Mouse (Mus musculus): ENCODE results near the gene Rpsa. TPM values are rescaled to one million over a fixed set of nuclear protein-coding genes. Genes with fewer than 3 reads are reported as not detected.
A peak's percentile ranks its signal among the peaks of the same experiment; 100 is the strongest.

The Rpsa gene
- total RNA-seq, 2 experiments from 2014 or later, result 505 to 517 TPM

DNA sequence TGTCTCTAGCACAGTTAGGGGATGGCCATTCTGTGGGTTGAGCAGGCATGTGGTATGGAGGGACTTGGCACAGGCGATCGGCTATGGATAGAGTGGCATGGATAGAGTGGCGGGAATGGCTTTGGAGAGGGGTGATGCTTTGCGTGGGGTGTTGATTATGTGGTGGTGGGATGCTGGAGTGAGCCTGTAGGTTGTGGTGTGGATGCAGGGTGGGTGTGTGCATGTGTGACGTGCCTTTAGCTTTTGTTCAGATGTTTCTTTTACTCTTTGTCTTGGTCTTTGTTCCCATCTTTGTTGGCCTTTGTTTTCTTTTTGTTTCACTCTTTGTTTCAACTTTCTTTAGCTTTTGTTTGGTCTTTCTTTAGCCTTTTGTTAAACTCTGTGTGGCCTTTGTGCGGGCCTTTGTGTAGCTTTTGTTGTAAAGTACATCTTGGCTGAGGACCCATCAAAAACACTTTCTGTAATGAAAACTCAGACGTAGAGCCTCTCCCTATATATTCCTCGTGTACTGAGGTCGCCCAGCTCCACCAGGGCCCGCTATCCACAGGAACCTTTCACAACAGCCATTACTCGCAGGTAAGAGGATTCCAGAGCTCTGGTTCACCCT, 21.8 kb downstream of the Rpsa start, which contains the start of gene Mobp:
Gene Mobp (plus strand): TSS at position 486 of the 607 bp plus-strand sequence.
- no peak for DNase-seq (ENCODE audit: low spot score in 2 of 2)
- intact Hi-C loops (cut with DNase I), result no loop called here

DNA sequence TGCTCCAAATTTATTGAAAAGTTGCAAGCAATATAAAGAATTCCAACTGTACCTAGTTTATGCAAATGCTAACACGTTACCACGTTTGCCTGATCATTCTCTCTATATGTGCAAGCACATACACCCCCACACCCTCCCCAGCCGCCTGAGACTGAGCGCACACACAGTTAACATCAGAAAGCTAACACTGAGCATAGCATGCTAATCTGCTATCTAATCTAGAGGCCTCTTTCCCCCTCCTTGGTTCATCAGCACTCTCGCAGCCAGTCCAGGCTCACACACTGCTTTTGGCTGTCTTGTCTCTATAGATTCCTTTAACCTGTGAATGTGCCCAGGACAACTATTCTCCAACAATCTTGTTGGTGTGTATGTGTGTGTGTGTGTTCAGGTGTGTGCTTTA, 23.7 kb downstream of the Rpsa start:
- no peak for DNase-seq (ENCODE audit: low spot score in 2 of 2)
- intact Hi-C loops (cut with DNase I), result no loop called here

DNA sequence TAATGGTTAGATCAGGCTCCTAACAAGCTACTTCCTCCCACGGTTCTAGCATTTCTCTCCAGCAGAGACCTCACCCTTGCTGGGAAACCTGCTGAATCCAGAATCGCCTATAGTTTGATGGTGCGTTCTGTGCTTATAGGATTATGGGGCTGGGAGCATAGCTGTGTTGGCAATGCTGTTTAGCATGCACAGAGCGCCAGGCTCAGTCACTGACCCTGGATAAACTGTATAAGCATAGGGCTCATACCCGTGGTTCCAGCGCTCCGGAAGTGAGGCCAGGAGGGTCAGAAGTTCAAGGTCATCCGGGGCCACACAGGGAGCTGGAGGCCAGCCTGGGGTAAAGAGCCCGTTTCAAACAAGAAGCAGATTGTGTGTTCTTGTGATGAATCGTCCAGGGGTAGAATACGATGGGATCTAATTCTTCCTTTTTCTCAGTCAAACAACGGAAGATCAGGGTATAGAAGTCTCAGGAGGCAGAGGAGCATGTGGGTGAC, 24.5 kb downstream of the Rpsa start:
- DNase-seq (ENCODE audit: low spot score in 2 of 2), result no peak
- intact Hi-C loops (cut with DNase I), result no loop called here

DNA sequence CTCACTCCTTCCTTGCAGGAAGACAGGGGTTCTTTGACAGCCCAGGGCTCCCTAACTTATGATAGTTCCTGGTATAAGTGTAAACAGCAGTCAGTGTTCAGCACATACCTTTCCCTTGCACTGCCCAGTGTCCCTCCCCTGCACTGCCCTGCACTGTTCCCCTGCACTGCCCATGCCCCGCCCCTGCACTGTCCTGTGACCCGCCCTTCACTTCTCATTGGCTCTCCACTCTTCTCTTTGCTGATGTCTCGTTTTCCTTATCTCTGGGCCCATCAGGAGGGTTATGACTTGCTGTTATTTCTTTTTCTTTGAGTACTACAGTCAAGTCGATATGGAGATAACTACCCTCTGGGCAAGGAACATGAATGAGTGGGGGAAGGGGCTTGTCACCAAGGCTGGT, 30.6 kb downstream of the Rpsa start:
- no peak for DNase-seq (ENCODE audit: low spot score in 2 of 2)
- intact Hi-C loops (cut with DNase I), result no loop called here

DNA sequence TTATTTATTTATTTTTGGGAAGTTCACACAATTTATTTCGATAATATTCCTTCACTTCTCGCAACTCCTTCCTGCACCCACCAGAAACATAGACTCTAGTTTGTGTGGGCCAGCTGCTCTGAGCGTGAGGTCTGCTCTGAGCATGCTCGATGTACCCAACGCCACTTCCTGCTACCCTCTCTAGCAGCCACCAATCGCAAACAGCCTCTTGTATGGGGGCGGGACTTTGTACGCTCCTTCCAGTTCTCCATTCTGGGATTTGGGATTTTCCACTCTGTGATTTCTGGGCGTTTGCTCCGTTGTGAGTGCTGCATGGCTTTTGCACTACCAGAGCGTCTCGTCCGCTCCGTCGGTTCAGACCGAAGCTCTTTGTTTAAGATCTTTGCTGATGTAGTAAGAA, 36.4 kb downstream of the Rpsa start:
- intact Hi-C loops (cut with DNase I), result no loop called here
- no peak for DNase-seq (ENCODE audit: low spot score in 2 of 2)

DNA sequence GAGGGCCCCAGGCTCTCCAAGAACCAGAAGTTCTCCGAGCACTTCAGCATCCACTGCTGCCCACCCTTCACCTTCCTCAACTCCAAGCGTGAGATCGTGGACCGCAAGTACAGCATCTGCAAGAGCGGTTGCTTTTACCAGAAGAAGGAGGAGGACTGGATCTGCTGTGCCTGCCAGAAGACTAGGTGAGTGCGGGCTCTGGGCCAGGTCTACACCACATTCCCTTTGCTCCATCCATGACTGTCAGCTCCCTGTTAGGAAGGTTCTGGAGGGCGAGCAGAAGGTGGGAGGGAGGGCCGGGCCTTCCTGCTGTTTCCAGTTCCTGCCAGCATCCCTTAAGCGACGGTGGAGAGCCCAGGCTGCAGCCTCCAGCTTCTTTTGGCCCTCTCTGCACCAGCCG, 40.3 kb downstream of the Rpsa start:
- no peak for DNase-seq (ENCODE audit: low spot score in 2 of 2)
- intact Hi-C loops (cut with DNase I), result no loop called here

DNA sequence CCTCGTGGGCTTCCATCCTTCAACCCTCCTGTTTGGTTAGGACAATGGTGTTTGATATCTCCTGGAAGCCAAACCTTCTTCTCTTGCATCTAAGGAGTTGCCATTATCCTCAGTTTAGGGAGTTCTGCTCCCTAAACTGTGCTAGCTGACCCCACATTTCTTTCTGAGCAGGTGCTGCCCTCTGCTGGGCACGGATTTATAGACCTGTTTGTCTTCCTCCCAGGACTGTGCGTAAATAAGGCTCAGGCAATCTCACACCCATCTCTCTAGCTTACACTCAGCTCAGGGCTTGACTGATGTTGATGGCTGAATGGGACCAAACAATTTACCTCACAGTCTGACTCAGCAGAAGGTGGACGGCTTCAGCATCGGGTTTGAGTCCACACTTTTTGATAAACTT, 43.8 kb downstream of the Rpsa start:
- DNase-seq (ENCODE audit: low spot score in 2 of 2), result peak; percentile 58 to 72
- intact Hi-C loops (cut with DNase I), result loop anchor here (1.0 kb wide), 1 partner anchor 31 kb away; no protein-coding TSS in a partner anchor

DNA sequence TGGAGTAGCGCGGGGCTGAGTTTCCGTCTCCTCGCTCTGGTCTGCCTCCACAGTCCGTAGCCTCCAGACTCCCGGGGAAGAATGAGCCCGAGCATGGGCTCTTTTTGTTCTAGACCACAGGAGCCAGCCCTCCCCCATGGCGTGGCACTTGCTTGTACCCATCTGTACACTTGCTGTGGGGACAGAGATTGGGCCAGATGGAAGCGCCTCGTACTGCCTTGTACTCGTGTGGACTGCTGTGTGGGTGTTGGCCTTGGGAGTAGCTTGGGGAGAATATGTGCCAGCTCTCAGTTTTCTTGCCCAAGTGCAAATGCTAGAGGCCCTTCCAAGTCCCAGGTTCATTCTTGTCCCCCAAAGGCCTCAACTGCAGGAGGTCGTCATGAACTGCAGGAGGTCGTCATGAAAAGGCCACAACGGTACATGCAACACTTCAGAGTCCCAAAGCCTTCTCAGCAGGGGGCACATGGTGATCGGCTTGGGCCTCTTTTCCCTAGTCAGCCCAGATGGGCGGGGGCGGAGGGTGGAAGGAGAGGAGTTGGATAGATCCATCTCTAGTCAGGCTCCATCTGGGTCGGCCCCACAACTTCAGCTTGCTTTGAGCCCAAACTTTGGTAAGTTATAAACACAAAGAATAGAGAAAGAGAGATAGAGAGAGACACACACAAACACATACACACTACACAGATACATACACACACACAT, 47.1 kb downstream of the Rpsa start:
- peak; percentile 36 to 58 for DNase-seq (ENCODE audit: low spot score in 2 of 2)
- intact Hi-C loops (cut with DNase I), result no loop called here

DNA sequence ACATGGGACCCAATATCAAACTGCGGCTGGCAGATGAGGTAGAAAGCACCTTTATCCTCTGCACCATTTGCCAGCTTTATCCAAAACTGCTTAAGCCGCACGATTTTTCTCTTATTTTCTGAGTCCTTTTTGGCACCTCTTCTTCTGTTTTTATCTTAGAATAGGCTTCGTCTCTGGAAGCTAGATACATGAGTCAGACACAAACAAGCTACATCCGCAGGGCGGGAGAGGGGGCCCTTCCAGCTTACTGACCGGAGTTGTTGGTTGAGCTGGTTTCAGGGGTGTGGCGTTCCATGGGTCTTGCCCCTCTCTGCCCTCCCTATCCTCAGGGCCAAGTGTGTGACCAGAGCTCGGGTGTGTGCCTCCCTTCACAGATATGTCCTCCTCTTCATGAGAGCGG, 51.3 kb downstream of the Rpsa start:
- intact Hi-C loops (cut with DNase I), result no loop called here
- DNase-seq (ENCODE audit: low spot score in 2 of 2), result peak in 1 of 2 experiments; percentile 47

Other genes starting within 250 kb of the Rpsa start
- gene Wdr48, start 232.8 kb upstream of the Rpsa start, total RNA-seq (2021), result 10 to 100 TPM; 75.3 to 79.6 TPM
- gene Gorasp1, start 190.1 kb upstream of the Rpsa start, total RNA-seq (2021), result 10 to 100 TPM; 31.3 to 33.7 TPM
- under 1 TPM; 0.55 TPM for gene Ttc21a, start 190.1 kb upstream of the Rpsa start, total RNA-seq (2021)
- gene Csrnp1, start 143.0 kb upstream of the Rpsa start, total RNA-seq (2021), result 10 to 100 TPM in 1 of 2 experiments, 1 to 10 TPM in 1; 9.4 to 11.1 TPM
- gene Xirp1, start 104.1 kb upstream of the Rpsa start, total RNA-seq (2021), result under 1 TPM; 0.08 to 0.09 TPM
- gene Cx3cr1, start 57.8 kb upstream of the Rpsa start, total RNA-seq (2021), result 10 to 100 TPM; 34.9 to 36.7 TPM
- gene Ccr8, start 35.6 kb upstream of the Rpsa start, total RNA-seq (2021), result not detected
- gene Slc25a38, start 17.3 kb upstream of the Rpsa start, total RNA-seq (2021), result 10 to 100 TPM; 24.2 to 27.0 TPM
- 100 to 1,000 TPM; 128 to 224 TPM for gene Mobp, start 22.0 kb downstream of the Rpsa start, total RNA-seq (2021)
- gene Myrip, start 173.8 kb downstream of the Rpsa start, total RNA-seq (2021), result 10 to 100 TPM; 79.0 to 97.4 TPM